ENCODE assay signal across 10 mouse cellular contexts in genomic region chr6:28853164-28853563, GRCm38 (mm10). TPM values are rescaled to one million over a fixed set of nuclear protein-coding genes. Genes with fewer than 3 reads are reported as not detected.
A peak's percentile ranks its signal among the peaks of the same experiment; 100 is the strongest.
DNase-seq lines count a peak whose midpoint lies in the region; ATAC-seq lines count a peak whose summit lies in the region.
"Had no signal": no experiment of that assay in that cellular context is flagged by ENCODE, and none has a peak within 500 bp of the region (broad histone marks: within the 10 kb centered on the region; RNA-seq: fewer than 3 reads in every experiment).

No protein-coding gene starts in this region.

- H3K4me3 ChIP-seq in limb, embryonic 12.5 days (replicated peaks), result no peak overlapping the region

- DNase-seq in cerebellum, adult 18-20 months, result peak; percentile 47 to 49
- peak; percentile 45 for DNase-seq in retina, postnatal 1 day
- no peak for DNase-seq in retina, embryonic 14.5 days (ENCODE audit: low spot score)
- no peak for DNase-seq in ovary, postnatal 10 days (ENCODE audit: low spot score)
- DNase-seq in thymus, postnatal 25 days, result no peak

- no peaks in the 10 kb centered on the region for H3K9me3 ChIP-seq in limb, embryonic 12.5 days

- no peaks in the 10 kb centered on the region for H3K36me3 ChIP-seq in limb, embryonic 12.5 days

- peak overlapping the region; percentile 72 for H3K27ac ChIP-seq in limb, embryonic 12.5 days
- H3K27ac ChIP-seq: macrophage had no signal

- peak overlapping the region; percentile 11 for H3K4me2 ChIP-seq in limb, embryonic 12.5 days
- H3K4me2 ChIP-seq: liver, embryonic 11.5 days had no signal

- peaks cover 59% of the 10 kb centered on the region for H3K4me1 ChIP-seq in limb, embryonic 12.5 days (replicated peaks)

- ATAC-seq in cerebellum, adult (ENCODE audit: insufficient number of reproducible peaks, low FRiP score, low TSS enrichment), result no peak
- no peak for ATAC-seq in limb, embryonic 12.5 days (ENCODE audit: insufficient number of reproducible peaks, insufficient read depth, low FRiP score, low TSS enrichment, low read depth)
- no peak for ATAC-seq in granulocyte monocyte progenitor cell, adult 5-6 weeks (replicated peaks; ENCODE audit: poor library complexity, severe bottlenecking)

- 15% methylated on average over 3 of the region's 3 CpGs for WGBS in limb, embryonic 12.5 days

- no peak overlapping the region for H3K9ac ChIP-seq in limb, embryonic 12.5 days (replicated peaks)

- H3K27me3 ChIP-seq in limb, embryonic 12.5 days, result no peaks in the 10 kb centered on the region

RNA-seq across cellular contexts. Expression of gene Lrrc4, which starts 21.6 kb away (rescaled TPM):
- 0.41 and 0.50 TPM in 2 replicates for polyA plus RNA-seq in limb, embryonic 12.5 days (2016; fragmentation: Nextera tagmentation; extraction: Ambion mirVana)
- not detected in 2 replicates for total RNA-seq in granulocyte monocyte progenitor cell, adult 5-6 weeks (2014; fragmentation: Nextera tagmentation)
- 0.22 TPM in 1 of 2 replicates, not detected in the other for total RNA-seq in granulocyte monocyte progenitor cell, adult 5-6 weeks (2017)

Comparison
In these comparisons a context has a peak if more than half of its experiments do, and no peak if none do; other contexts are left out.
1. DNase-seq: peak in cerebellum, adult 18-20 months (2 of 2) and retina, postnatal 1 day (single experiment); none in retina, embryonic 14.5 days (single experiment), ovary, postnatal 10 days (single experiment) and thymus, postnatal 25 days (single experiment).